Mouse (Mus musculus) testis, adult 2 months (tissue): ENCODE measurements around the gene Tmem120b.

ENCODE experiments used
- CTCF ChIP-seq: fragments of 200-500 bp; IDR thresholded peaks from 2 replicates; pipeline ENCODE4 v1.5.1; 2012; ENCODE audit warnings: low read depth, mild to moderate bottlenecking, inconsistent platforms, low read length, moderate library complexity; ENCODE audit not compliant: control insufficient read depth, insufficient read depth, insufficient replicate concordance
- POLR2A ChIP-seq: fragments of 200-500 bp; IDR thresholded peaks from 2 replicates; pipeline ENCODE4 v1.6.1; 2012; ENCODE audit warnings: low read depth, mild to moderate bottlenecking, inconsistent platforms, low read length, moderate library complexity; ENCODE audit not compliant: control insufficient read depth

DNA sequence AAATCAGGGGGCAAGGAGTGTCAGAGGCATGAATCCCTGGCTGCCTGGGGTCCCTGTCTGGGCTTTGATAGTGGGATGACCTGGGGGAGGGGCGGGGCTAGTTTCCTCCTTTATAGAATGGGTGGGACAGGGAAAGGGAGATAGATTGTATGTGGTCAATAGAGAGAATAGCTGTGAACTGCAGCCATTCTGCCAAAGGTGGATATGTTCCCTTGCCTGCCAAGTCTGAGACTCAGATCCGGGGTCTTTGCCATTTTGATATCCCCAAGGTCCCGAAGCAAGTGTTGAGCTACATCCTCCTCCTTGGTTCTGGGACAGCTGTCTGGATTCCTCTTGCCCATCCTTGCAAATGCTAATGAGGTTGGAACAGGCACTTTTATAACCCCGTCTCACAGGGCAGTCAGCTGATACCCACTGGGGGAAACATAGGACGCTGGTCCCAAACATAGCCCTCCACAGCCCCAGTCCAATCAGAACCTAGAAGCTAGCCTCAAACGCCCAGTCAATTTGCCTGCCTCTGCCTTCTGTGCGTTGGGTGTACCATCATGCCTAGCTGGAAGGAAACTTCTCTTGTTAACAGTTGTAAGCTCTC is 52.5 kb downstream of the Tmem120b start:
- TF ChIP-seq POLR2A, result no peak
- TF ChIP-seq CTCF, result no peak
